Mouse (Mus musculus) liver, adult 2 months (tissue): ENCODE data around the gene Rere.

Experiments used
- CTCF ChIP-seq: fragments of 200-500 bp; IDR thresholded peaks from 2 replicates; pipeline ENCODE4 v1.5.1; 2011; ENCODE audit warnings: low read depth, low read length, control low read depth
- POLR2A ChIP-seq: fragments of 200-500 bp; IDR thresholded peaks from 2 replicates; pipeline ENCODE4 v1.6.1; 2011; ENCODE audit warnings: low read length, control low read depth; ENCODE audit not compliant: insufficient read depth; ENCODE audit errors: extremely low read depth

GRCm38 (mm10) chr4:150457771-150458170, 176.3 kb downstream of the Rere start:
- TF ChIP-seq CTCF: no peak
- no peak for TF ChIP-seq POLR2A
